Mouse (Mus musculus) left cerebral cortex, adult 9 months (tissue): Measurements from ENCODE around the gene Epha3.
A peak's percentile ranks its signal among the peaks of the same experiment; 100 is the strongest.

Source experiments
- DNase-seq, 2 experiments: peaks; one replicate each; pipeline ENCODE4 v3.0.0; 2022; ENCODE audit warnings: low spot score in 2 of 2

The Epha3 gene

DNA sequence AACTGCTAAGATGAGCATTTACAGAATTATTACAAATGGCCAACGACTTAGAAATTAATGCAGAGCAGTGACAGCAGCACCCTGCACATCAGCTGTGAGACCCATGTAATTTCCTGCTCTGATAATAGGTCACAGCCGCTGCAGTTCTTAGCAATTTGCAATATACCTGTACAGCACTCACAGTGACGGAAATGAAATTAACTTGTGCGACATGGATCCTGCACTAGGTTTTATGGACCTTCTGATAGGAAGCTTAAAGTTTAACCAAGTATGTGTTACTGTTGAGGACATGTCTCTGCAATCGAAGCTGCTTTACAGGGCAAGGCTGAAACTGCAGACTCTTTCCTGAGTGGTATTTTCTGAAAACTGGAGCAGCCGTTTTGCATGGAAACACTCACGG is 80.4 kb downstream of the Epha3 start:
- no peak for DNase-seq

DNA sequence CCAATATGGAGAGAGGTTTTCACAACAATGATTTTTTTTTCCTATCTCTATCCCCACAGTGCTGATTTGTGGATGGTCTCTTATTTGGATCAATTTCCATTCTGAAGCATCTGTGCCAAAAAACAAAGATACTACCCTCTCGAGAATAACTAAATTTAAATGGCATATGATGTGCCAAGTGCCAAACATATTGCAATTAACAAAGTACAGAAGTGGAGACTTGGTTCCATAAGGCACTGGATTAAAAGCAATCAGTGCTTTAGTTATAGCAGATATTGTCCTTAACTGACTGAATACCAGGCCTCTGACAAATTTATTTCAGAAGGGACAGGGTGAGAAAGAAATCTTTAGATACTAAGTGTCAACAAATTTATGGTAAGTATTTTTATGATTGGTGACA is 81.9 kb downstream of the Epha3 start:
- DNase-seq: no peak

DNA sequence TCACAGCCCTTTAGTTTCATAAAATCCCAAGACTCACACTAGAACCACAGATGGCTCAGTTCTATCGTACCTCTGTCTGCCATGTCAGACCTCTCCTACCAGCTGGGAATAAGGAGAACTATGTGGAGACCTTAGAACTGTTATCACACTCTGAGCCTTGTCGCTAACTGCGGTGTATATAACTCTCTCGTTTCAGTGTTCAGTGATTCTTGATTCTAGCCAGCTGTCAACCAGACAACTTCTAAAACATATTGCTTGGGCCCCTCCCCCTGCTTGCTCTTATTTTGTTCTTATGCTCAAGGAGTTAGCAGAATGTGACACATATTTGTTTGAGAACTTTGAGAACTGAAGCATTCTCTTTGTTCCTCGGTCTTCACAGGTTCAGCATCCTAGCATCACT is 83.8 kb downstream of the Epha3 start:
- no peak for DNase-seq

DNA sequence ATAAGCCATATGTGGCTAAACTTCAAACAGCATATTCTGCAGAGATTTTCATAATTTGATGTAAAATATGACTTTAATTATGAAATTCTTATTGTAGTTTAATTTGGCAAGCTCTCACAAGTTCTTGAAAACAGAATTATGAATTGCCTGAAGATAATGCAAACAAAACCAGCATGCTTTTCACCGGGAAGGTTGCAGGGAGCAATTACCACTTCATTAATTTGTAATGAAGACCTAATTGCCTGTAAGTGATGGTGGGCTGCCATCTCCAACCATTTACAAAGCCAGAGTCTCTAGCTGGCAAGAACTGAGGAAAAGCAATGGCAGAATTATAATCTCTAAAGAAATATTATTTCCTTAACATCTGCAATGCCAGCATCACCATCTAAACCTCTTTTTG is 86.2 kb downstream of the Epha3 start:
- no peak for DNase-seq

DNA sequence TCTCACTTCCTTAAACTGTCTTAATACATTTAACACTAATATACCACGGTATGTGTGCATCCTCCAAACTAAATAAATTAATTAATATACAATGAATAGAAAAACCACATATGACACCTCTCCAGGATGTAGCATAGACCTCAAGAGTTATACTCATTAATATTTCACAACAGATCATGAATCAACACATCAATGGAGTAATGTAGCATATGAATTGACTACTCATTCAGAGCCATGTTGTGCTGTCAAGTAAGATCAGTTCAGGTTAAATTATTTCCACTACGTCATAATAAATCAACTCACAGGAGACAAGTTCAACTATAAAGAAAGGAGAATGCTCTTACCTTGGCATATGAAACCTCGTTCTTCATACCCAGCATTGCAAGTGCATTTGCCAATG is 91.4 kb downstream of the Epha3 start:
- DNase-seq: no peak

- DNase-seq: no peak
Measured at GRCm38 (mm10) chr16:63767589-63767988, 96.4 kb downstream of the Epha3 start.

DNA sequence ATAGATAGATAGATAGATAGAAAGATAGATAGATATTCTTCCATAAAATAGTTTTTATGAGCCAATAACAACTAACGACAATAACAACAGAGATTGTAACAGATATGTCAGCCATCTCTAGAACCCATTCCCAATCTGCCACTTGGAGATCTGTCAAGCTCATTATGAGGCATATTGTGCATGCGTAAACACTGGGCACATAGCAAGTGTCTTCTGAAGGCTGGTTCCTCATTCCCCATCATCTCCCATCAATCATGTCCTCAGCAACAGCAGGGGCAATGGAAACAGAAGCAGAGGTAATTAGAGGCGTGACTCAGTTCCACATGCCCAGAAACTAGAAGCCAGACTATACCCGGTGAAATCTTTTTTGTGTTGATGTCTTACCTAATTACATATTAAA is 102.8 kb downstream of the Epha3 start:
- DNase-seq: no peak

- no peak for DNase-seq
Measured at GRCm38 (mm10) chr16:63760112-63760511, 103.9 kb downstream of the Epha3 start.

DNA sequence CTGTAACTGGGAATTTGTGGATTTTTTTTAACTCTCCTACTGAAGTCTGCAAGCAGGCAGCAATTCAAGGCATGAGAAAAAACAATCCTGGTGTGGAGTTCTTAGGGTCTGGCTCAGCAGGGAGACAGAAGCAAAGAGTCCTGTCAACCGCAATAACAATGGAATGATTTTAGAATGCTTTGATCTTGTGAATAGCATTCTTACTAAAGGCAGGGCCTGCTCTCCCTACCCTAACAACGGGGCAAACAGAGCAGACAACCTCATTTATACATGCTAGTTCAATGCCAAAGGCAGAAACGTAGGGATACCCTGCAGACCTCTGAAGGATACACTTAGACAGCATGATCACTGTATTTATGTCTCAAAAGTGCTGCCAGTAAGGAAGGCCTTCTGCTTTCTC is 110.9 kb downstream of the Epha3 start:
- DNase-seq: no peak

- no peak for DNase-seq
Measured at GRCm38 (mm10) chr16:63747817-63748216, 116.2 kb downstream of the Epha3 start.

DNA sequence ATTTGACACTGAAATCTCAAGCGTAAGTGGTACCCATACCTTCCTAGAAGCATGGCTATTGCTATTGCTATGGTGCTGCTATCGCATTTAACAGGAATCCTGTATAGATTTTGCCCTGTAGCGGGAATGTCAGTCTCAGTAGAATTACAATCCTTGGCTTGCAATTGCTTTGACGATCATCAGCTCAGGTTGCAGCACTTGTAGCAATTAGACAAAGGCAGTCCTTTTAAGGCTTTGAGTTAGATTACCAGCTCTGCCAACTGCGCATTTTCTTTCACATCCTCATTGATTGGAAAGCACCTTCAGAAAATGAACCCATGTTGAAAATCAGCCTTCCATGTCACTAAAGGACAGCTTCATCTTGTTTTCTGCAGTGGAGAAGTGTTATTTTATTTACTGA is 118.5 kb downstream of the Epha3 start:
- DNase-seq: no peak

GRCm38 (mm10) chr16:63743208-63743854 is 120.6 kb downstream of the Epha3 start:
- DNase-seq: no peak

DNA sequence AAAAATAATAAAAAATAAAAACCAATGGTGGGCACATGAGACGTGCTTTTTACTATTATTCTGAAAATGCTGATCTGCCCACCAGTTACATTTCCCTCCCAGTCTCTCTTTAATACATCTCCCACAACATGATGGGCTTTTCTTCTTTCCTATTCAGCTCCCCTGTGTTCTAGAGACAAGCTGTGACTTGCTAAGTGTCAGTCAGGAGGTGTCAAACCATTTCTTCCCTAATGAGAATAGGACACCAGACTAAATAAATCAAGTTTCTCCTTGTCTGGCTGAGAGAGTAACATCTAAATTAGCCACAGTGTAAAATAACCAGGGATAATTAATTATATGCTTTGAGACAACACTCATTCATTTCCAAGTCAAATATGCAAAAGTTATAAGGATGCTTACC is 144.7 kb downstream of the Epha3 start:
- no peak for DNase-seq

DNA sequence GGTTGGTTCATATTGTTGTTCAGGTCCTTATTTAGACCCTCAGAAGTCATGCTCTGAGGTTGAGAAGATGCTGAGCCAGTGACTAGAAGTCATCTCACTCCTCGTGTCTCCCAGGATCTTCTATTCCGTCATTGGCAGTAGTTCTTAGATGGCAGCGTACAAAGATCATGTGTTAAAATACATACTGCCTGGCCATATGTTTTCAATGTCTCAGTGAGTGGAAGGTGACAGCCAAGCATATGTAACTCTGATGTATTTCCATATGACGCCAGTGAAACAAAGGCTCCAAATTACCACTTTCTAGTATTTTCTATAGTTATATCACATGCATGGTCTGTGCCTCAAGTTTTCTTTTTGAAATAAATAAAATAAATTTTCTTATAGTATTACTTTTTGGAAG is 146.7 kb downstream of the Epha3 start:
- no peak for DNase-seq

DNA sequence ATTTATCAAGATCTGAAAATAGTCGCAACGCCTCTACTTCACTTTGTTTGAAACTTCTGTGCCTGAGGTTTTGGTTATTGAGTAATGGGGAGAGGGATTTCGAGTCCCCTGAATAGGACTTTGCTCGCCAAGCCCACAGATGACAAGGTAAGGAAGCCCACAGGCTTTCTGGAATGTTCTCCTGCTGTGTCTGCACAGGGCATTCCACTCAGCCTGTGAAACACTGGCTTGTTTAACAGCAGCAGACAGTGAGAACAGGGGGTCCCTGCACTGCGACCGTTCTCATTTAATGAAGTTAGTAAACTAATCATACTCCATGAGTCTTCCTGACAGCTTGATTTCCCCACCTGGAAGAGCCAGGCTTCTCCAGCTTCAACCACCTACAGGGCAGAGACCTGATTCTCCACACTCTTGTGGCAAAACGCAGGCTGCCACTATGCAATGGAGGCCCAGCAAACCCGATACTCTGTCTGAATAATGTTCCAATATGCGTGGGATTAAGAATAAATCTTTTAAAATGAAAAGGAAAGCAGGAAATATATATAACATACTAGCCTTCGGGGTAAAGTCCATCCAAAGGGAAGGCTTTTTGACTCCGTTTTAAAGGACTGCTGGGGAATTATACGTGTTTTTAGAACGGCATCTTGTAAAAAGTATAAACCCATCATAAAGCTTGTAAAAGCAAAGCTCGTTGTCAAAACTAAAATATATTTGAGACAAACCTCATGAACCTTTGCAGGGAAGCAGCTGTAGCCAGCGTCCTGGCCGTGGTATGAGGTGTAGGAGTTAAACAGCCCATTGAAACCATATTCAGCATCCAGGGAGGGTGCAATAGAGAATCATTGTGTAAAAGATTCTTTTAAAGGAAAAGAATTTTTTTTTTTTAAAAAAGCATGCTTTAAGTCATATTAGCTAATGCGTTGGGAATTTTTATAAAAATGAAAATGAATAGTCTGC is 156.8 kb downstream of the Epha3 start:
- DNase-seq: no peak

DNA sequence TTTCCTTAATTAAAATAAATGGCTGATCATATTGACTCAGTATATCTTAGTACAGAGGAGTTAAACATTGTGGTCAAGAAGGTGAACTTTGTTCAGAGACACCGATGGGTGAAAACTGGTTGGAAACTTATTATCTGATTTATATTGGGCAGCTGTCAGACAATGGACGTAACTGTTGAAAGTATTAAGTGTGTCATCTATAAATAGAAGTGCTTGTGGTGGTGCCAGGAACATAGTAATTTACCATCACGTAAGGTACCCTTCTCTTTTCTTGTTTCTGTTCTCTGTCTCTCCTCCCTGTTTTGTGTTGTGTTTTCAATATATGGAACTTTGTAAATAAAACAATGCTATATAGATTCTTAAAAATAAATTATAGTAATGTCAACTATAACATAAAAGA is 174.6 kb downstream of the Epha3 start:
- DNase-seq: no peak

GRCm38 (mm10) chr16:63684211-63684610 is 179.8 kb downstream of the Epha3 start:
- no peak for DNase-seq

GRCm38 (mm10) chr16:63674426-63674825 is 189.5 kb downstream of the Epha3 start:
- no peak for DNase-seq

GRCm38 (mm10) chr16:63673236-63673840 is 190.6 kb downstream of the Epha3 start:
- DNase-seq: peak in 1 of 2 experiments; percentile 17

GRCm38 (mm10) chr16:63665897-63666464 is 198.0 kb downstream of the Epha3 start:
- no peak for DNase-seq

GRCm38 (mm10) chr16:63658302-63658974 is 205.5 kb downstream of the Epha3 start:
- DNase-seq: no peak

DNA sequence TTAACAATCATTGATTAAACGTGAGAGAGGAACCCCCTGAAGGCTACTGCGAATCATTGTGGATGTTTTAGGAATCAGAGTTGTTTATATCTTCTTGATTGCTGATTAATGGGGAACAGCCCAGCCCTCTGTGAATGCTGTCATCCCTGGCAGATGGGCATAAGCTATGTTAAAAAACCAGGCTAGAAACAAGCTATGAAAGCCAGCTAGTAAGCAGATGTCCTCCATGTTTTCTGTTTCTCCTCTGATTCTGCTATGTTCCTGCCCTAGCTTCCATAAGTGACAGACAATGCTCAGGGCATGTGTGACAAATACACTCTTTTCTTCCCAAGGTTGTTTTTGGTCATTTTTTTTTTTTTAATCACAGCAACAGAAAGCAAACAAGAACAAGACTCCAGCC is 206.2 kb downstream of the Epha3 start:
- no peak for DNase-seq
